Mouse (Mus musculus) ES-Bruce4 (cell line): ENCODE data around the gene Ephb1.

Experiments
- CTCF ChIP-seq: IDR thresholded peaks from one replicate; pipeline ENCODE4 v1.8.1; 2011; ENCODE audit warnings: low read depth, low read length
- POLR2A ChIP-seq: IDR thresholded peaks from one replicate; pipeline ENCODE4 v1.8.1; 2011; ENCODE audit warnings: low read length; ENCODE audit not compliant: insufficient read depth

DNA sequence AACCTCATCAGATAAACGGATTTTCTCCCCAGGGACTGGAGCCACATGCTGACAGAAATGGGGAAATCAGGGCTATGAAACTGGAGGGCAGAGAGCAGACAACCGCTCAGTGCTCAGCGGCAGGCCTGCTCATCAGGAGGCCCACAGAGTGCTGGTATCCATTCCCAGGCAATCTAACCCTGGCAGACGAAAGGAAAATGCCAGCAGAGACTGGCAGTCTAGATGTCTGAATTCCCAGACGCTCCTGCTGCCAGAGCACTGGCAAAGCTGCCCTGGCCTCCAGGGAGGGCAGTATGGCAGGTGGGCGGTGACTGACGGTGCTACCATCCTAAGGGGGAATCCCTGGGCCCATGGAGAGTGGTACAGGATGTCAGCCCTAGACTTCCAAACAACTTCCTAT lies 257.7 kb downstream of the Ephb1 start:
- TF ChIP-seq CTCF (no peak), POLR2A (no peak)
